Mouse (Mus musculus) MEL (cell line): ENCODE data around the gene Rnf166. TPM values are rescaled to one million over a fixed set of nuclear protein-coding genes. Genes with fewer than 3 reads are reported as not detected.

Experiments used
- DNase-seq: peaks from one replicate; pipeline ENCODE4 v3.0.0; 2011; ENCODE audit warnings: low read depth, low spot score
- H3K27ac ChIP-seq: 2 replicates; pipeline ENCODE4 v1.5.1; 2012; ENCODE audit warnings: low read depth, mild to moderate bottlenecking, control low read depth, low read length, moderate library complexity; ENCODE audit not compliant: control insufficient read depth
- H3K27me3 ChIP-seq, 2 experiments: fragments of 150-350 bp in 1 of 2; sonication (generic) in 1 of 2; 2 replicates each; pipeline ENCODE4 v1.6.1; 2012; ENCODE audit warnings: low read length in 2 of 2, mild to moderate bottlenecking in 2 of 2, improper control_type of control experiment in 1 of 2, moderate library complexity in 1 of 2; ENCODE audit not compliant: insufficient read depth in 2 of 2, control insufficient read depth in 1 of 2
- H3K36me3 ChIP-seq, 2 experiments: 2 replicates each; pipeline ENCODE4 v1.6.1; 2012 to 2014; ENCODE audit warnings: low read length in 2 of 2, improper control_type of control experiment in 1 of 2, inconsistent platforms in 1 of 2, mild to moderate bottlenecking in 1 of 2; ENCODE audit not compliant: insufficient read depth in 2 of 2, control insufficient read depth in 1 of 2
- H3K4me1 ChIP-seq, 2 experiments: fragments of 150-350 bp in 1 of 2; sonication (generic) in 1 of 2; 2 replicates each; pipeline ENCODE4 v1.6.1; 2012; ENCODE audit warnings: low read length in 2 of 2, improper control_type of control experiment in 1 of 2, mild to moderate bottlenecking in 1 of 2; ENCODE audit not compliant: insufficient read depth in 2 of 2, control insufficient read depth in 1 of 2
- H3K4me3 ChIP-seq, 2 experiments: fragments of 150-350 bp in 1 of 2; sonication (generic) in 1 of 2; 2 replicates each; pipeline ENCODE4 v1.5.1; 2012; ENCODE audit warnings: low read depth in 2 of 2, low read length in 2 of 2, mild to moderate bottlenecking in 2 of 2, moderate library complexity in 2 of 2, control low read depth in 1 of 2, improper control_type of control experiment in 1 of 2; ENCODE audit not compliant: control insufficient read depth in 1 of 2, insufficient read depth in 1 of 2
- H3K79me2 ChIP-seq: 2 replicates; pipeline ENCODE4 v1.6.1; 2012; ENCODE audit warnings: mild to moderate bottlenecking, low read length, moderate library complexity; ENCODE audit not compliant: control insufficient read depth, poor library complexity, insufficient read depth
- H3K9ac ChIP-seq: 2 replicates; pipeline ENCODE4 v1.6.1; 2012; ENCODE audit warnings: low read depth, mild to moderate bottlenecking, control low read depth, low read length, moderate library complexity; ENCODE audit not compliant: control insufficient read depth, poor library complexity, severe bottlenecking
- H3K9me3 ChIP-seq: fragments of 150-350 bp; sonication (generic); replicated peaks from 2 replicates; pipeline ENCODE4 v1.6.1; 2012; ENCODE audit warnings: mild to moderate bottlenecking, low read length, improper control_type of control experiment, moderate library complexity; ENCODE audit not compliant: insufficient read depth
- BHLHE40 ChIP-seq: IDR thresholded peaks from 2 replicates; pipeline ENCODE4 v1.6.1; 2012; ENCODE audit warnings: low read depth, mild to moderate bottlenecking, inconsistent platforms, low read length, improper control_type of control experiment, borderline replicate concordance
- CHD2 ChIP-seq: IDR thresholded peaks from 2 replicates; pipeline ENCODE4 v1.6.1; 2011; ENCODE audit warnings: low read length, improper control_type of control experiment
- E2F4 ChIP-seq: IDR thresholded peaks from 2 replicates; pipeline ENCODE4 v1.6.1; 2011; ENCODE audit warnings: low read depth, low read length, improper control_type of control experiment, borderline replicate concordance
- EP300 ChIP-seq, 2 experiments: IDR thresholded peaks; 2 replicates each; pipeline ENCODE4 v1.6.1; 2011; ENCODE audit warnings: improper control_type of control experiment in 2 of 2, low read length in 2 of 2, low read depth in 1 of 2, mild to moderate bottlenecking in 1 of 2
- GABPA ChIP-seq: IDR thresholded peaks from 2 replicates; pipeline ENCODE4 v1.6.1; 2012; ENCODE audit warnings: low read depth, mild to moderate bottlenecking, inconsistent platforms, low read length, improper control_type of control experiment, moderate library complexity
- GATA1 ChIP-seq: IDR thresholded peaks from 2 replicates; pipeline ENCODE4 v1.6.1; 2011; ENCODE audit warnings: low read depth, low read length, improper control_type of control experiment
- HCFC1 ChIP-seq: IDR thresholded peaks from 2 replicates; pipeline ENCODE4 v1.6.1; 2012; ENCODE audit warnings: low read depth, mild to moderate bottlenecking, inconsistent platforms, low read length, improper control_type of control experiment, moderate library complexity
- JUND ChIP-seq: IDR thresholded peaks from 2 replicates; pipeline ENCODE4 v1.6.1; 2011; ENCODE audit warnings: low read depth, mild to moderate bottlenecking, improper control_type of control experiment, low read length
- MAFK ChIP-seq: IDR thresholded peaks from 2 replicates; pipeline ENCODE4 v1.6.1; 2011; ENCODE audit warnings: low read depth, mild to moderate bottlenecking, low read length, improper control_type of control experiment, borderline replicate concordance
- MAX ChIP-seq: IDR thresholded peaks from 2 replicates; pipeline ENCODE4 v1.6.1; 2011; ENCODE audit warnings: low read length, improper control_type of control experiment
- MAZ ChIP-seq: IDR thresholded peaks from 2 replicates; pipeline ENCODE4 v1.6.1; 2012; ENCODE audit warnings: low read depth, mild to moderate bottlenecking, inconsistent platforms, low read length, improper control_type of control experiment
- MEF2A ChIP-seq: IDR thresholded peaks from 2 replicates; pipeline ENCODE4 v1.6.1; 2014; ENCODE audit warnings: low read depth, mild to moderate bottlenecking, inconsistent platforms, low read length, improper control_type of control experiment; ENCODE audit not compliant: poor library complexity, insufficient replicate concordance, severe bottlenecking; ENCODE audit errors: extremely low read depth
- MXI1 ChIP-seq: IDR thresholded peaks from 2 replicates; pipeline ENCODE4 v1.6.1; 2011; ENCODE audit warnings: mild to moderate bottlenecking, low read depth, low read length, improper control_type of control experiment
- NELFE ChIP-seq: IDR thresholded peaks from 2 replicates; pipeline ENCODE4 v1.6.1; 2011; ENCODE audit warnings: low read depth, low read length, improper control_type of control experiment
- NRF1 ChIP-seq: IDR thresholded peaks from 2 replicates; pipeline ENCODE4 v1.6.1; 2014; ENCODE audit warnings: low read depth, mild to moderate bottlenecking, inconsistent platforms, low read length, improper control_type of control experiment, moderate library complexity; ENCODE audit not compliant: poor library complexity, insufficient read depth, severe bottlenecking
- POLR2AphosphoS2 ChIP-seq: IDR thresholded peaks from 2 replicates; pipeline ENCODE4 v1.6.1; 2011; ENCODE audit warnings: low read length, improper control_type of control experiment
- POLR2AphosphoS5 ChIP-seq: IDR thresholded peaks from 2 replicates; pipeline ENCODE4 v1.6.1; 2012; ENCODE audit warnings: low read depth, borderline replicate concordance, mild to moderate bottlenecking, inconsistent platforms, low read length, moderate library complexity, mixed read lengths
- RAD21 ChIP-seq: IDR thresholded peaks from 2 replicates; pipeline ENCODE4 v1.6.1; 2011; ENCODE audit warnings: mild to moderate bottlenecking, low read depth, low read length, improper control_type of control experiment
- RCOR1 ChIP-seq: IDR thresholded peaks from 2 replicates; pipeline ENCODE4 v1.6.1; 2012; ENCODE audit warnings: low read depth, mild to moderate bottlenecking, inconsistent platforms, low read length, improper control_type of control experiment
- SIN3A ChIP-seq: IDR thresholded peaks from 2 replicates; pipeline ENCODE4 v1.6.1; 2012; ENCODE audit warnings: low read length, improper control_type of control experiment, inconsistent platforms
- SMC3 ChIP-seq: IDR thresholded peaks from 2 replicates; pipeline ENCODE4 v1.6.1; 2011; ENCODE audit warnings: low read depth, low read length, improper control_type of control experiment
- USF1 ChIP-seq: IDR thresholded peaks from 2 replicates; pipeline ENCODE4 v1.6.1; 2014; ENCODE audit warnings: low read depth, mild to moderate bottlenecking, inconsistent platforms, low read length, improper control_type of control experiment, moderate library complexity
- USF2 ChIP-seq, 2 experiments: IDR thresholded peaks; 2 replicates each; pipeline ENCODE4 v1.6.1; 2011 to 2012; ENCODE audit warnings: improper control_type of control experiment in 2 of 2, low read length in 2 of 2, borderline replicate concordance in 1 of 2, inconsistent platforms in 1 of 2, low read depth in 1 of 2, mild to moderate bottlenecking in 1 of 2; ENCODE audit not compliant: insufficient read depth in 1 of 2
- ZC3H11A ChIP-seq: IDR thresholded peaks from 2 replicates; pipeline ENCODE4 v1.6.1; 2012; ENCODE audit warnings: low read depth, mild to moderate bottlenecking, inconsistent platforms, low read length, improper control_type of control experiment
- ZMIZ1 ChIP-seq: IDR thresholded peaks from 2 replicates; pipeline ENCODE4 v1.6.1; 2012; ENCODE audit warnings: low read depth, mild to moderate bottlenecking, inconsistent platforms, low read length, improper control_type of control experiment, moderate library complexity
- ZNF384 ChIP-seq: IDR thresholded peaks from 2 replicates; pipeline ENCODE4 v1.6.1; 2012; ENCODE audit warnings: low read depth, mild to moderate bottlenecking, inconsistent platforms, low read length, improper control_type of control experiment
- polyA plus RNA-seq, 2 experiments: library from polyadenylated mRNA; stranded (reverse) in 1 of 2; unstranded in 1 of 2; fragments of >175 nt in 1 of 2; fragments of >200 nt in 1 of 2; gene quantifications; 2 replicates each; pipeline versions ENCODE4 v1.2.1 to v1.2.4; 2012; ENCODE audit warnings: low replicate concordance in 2 of 2, low read depth in 1 of 2; ENCODE audit not compliant: insufficient read length in 2 of 2, insufficient read depth in 1 of 2, missing spikeins in 1 of 2
- total RNA-seq: library from RNA; depleted of rRNA; stranded (reverse); fragments of 300-350 nt; gene quantifications from 2 replicates; pipeline ENCODE4 v1.2.3, GENCODE M21; 2012

The Rnf166 gene
- total and polyA plus RNA-seq, 3 experiments: 18.6 to 37.7 TPM; not detected in 1

DNA sequence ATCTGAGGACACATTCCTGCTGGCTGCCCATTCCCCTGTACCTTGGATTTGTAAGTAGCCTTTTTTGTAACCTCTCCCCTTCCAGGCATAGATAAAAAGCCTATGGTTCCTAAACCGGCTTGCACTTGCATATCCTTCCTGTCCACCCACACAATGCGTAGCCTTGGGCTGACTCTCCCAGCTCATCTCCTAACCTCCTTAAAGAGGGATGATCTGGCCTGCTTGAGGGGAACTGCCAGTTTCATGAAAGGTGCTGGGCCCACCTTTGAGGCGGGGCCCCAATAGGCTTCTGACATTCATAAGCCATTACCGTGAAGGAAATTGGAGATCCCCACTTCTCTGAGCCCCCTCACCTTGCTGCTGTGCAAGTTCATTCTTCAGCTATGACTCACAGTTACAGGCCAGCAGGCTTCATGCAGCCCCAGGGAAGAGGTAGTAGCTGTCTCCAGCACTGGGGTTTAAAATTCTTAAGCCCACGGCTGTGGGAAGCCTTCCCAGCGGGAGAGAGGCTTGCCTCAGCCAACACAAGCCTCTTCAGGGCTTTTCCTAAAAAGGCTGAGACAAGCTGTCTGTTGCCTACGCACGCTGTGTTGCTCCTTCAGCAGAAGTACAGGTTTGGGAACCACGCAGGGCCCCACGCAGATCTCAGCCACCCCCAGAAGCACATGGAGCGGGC, 14.3 kb downstream of the Rnf166 start:
- Histone ChIP-seq H3K36me3 (peaks cover 0 to 8% of the 10 kb centered on the region in 2 experiments; a peak in 2 of 4 replicates), H3K9me3 (no peaks in the 10 kb centered on the region), H3K4me3 (no peak overlapping the region), H3K27me3 (no peaks in the 10 kb centered on the region; a peak in 1 of 4 replicates), H3K9ac (no peak overlapping the region), H3K4me1 (peaks cover 2 to 32% of the 10 kb centered on the region in 2 experiments; a peak in 3 of 4 replicates), H3K79me2 (no peaks in the 10 kb centered on the region), H3K27ac (no peak overlapping the region)
- no peak for TF ChIP-seq GABPA
- no peak for TF ChIP-seq ZMIZ1
- TF ChIP-seq JUND: no peak
- no peak for TF ChIP-seq NELFE
- no peak for TF ChIP-seq SIN3A
- no peak for TF ChIP-seq MAZ
- TF ChIP-seq POLR2AphosphoS2: no peak
- TF ChIP-seq MEF2A: no peak
- no peak for TF ChIP-seq SMC3
- no peak for TF ChIP-seq NRF1
- no peak for TF ChIP-seq CHD2
- no peak for TF ChIP-seq RAD21
- TF ChIP-seq ZC3H11A: no peak
- no peak for TF ChIP-seq HCFC1
- no peak for TF ChIP-seq POLR2AphosphoS5
- no peak for TF ChIP-seq EP300 (IDR thresholded peaks at IDR 0.05; ENCODE audit: low read depth in 1 of 2, low read length in 2 of 2)
- no peak for TF ChIP-seq MAFK
- peak; percentile 23 for DNase-seq

DNA sequence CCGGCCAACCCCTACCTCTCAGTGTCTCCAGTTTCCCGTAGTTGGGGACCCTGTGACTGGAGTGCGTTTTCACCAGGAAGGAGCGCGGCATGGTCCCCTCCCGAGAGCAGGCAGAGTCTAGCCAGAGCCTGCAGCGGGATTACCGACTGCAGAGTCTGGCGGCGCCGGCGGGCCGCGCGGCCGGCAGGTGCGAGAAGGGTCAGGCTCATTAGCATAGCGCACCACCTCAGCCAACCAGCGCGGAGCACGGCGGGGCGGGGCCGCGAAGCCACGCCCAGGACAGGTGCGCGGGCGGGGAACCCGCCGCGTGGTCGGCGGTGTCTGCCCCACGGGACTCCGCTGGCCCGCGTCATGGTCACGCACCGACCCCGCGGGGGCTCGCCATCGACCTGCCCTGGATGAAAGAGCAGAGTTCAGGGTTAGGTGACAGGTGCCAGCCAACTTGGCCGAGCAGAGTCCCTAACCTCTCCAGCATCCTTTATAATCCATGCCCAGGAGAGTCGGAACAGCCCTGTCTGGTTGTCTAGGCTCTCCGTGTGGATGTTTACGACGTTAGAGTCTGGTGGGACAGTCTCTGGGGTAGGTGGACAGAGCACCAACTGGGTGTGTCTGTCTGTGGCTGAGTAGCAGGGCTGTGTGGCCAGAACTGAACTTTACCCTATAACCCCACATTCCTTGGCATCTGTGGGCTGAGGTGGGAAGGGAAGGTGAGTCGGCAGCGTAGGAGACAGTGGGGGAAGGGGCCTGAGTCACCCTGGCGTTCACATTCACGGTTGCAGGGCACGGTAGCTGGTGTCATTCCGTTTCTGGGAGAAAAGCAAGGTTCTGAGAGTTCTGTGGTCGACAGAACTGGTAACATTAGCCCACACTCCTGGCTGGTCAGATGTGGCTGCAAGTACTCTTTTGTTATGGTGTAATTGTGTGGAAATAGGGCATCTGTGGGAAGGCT, 15.1 kb downstream of the Rnf166 start, which contains the start of gene Snai3:
Gene Snai3 (minus strand): TSS at position 210 of the 949 bp plus-strand sequence.
- DNase-seq: no peak
- Histone ChIP-seq H3K4me3 (peak within 1 kb of the TSS; percentile 13 to 48; a peak in 3 of 4 replicates), H3K9ac (peak within 1 kb of the TSS; percentile 20; the same call in 1 of the 2 replicates), H3K36me3 (peaks cover 0 to 8% of the 10 kb centered on the region in 2 experiments; a peak in 2 of 4 replicates), H3K79me2 (no peaks in the 10 kb centered on the region), H3K4me1 (peaks cover 2 to 34% of the 10 kb centered on the region in 2 experiments; a peak in 3 of 4 replicates), H3K27ac (no peak within 1 kb of the TSS), H3K9me3 (no peaks in the 10 kb centered on the region), H3K27me3 (no peaks in the 10 kb centered on the region; a peak in 1 of 4 replicates)
- no peak for TF ChIP-seq GATA1
- no peak for TF ChIP-seq RCOR1
- no peak for TF ChIP-seq ZNF384
- no peak for TF ChIP-seq MAX
- no peak for TF ChIP-seq USF2 (IDR thresholded peaks at IDR 0.05; ENCODE audit: borderline replicate concordance in 1 of 2, insufficient read depth in 1 of 2, low read depth in 1 of 2, low read length in 2 of 2)
- TF ChIP-seq E2F4: no peak
- no peak; the same call in 1 of the 2 replicates for TF ChIP-seq MXI1
- no peak for TF ChIP-seq USF1
- TF ChIP-seq BHLHE40: no peak
- no peak for TF ChIP-seq POLR2AphosphoS5
